Mouse (Mus musculus) forebrain, embryonic 12.5 days (tissue): Measurements from ENCODE around the gene Tspan4. TPM values are rescaled to one million over a fixed set of nuclear protein-coding genes. Genes with fewer than 3 reads are reported as not detected.

Source experiments
- ATAC-seq: fragments of 200-750 bp; cut with Nextera tagmentation; 2 replicates; pipeline ENCODE4 v1.8.0; 2017; ENCODE audit warnings: moderate TSS enrichment; ENCODE audit not compliant: low FRiP score
- H3K27ac ChIP-seq: fragments of 300-500 bp; sonication (generic); 2 replicates; pipeline ENCODE4 v1.5.1; 2016; ENCODE audit warnings: mild to moderate bottlenecking
- H3K27me3 ChIP-seq: fragments of 300-500 bp; sonication (generic); 2 replicates; pipeline ENCODE4 v1.6.1; 2016; ENCODE audit warnings: mild to moderate bottlenecking
- H3K36me3 ChIP-seq: fragments of 300-500 bp; sonication (generic); replicated peaks from 2 replicates; pipeline ENCODE4 v1.6.1; 2016; ENCODE audit warnings: mild to moderate bottlenecking
- H3K4me1 ChIP-seq: fragments of 300-500 bp; sonication (generic); 2 replicates; pipeline ENCODE4 v1.6.1; 2016
- H3K4me2 ChIP-seq: fragments of 300-500 bp; sonication (generic); 2 replicates; pipeline ENCODE4 v1.6.1; 2016; ENCODE audit warnings: mild to moderate bottlenecking, moderate library complexity
- H3K4me3 ChIP-seq: fragments of 300-500 bp; sonication (generic); replicated peaks from 2 replicates; pipeline ENCODE4 v1.5.1; 2016; ENCODE audit warnings: mild to moderate bottlenecking
- H3K9ac ChIP-seq: fragments of 300-500 bp; sonication (generic); 2 replicates; pipeline ENCODE4 v1.6.1; 2016; ENCODE audit warnings: mild to moderate bottlenecking
- H3K9me3 ChIP-seq: fragments of 300-500 bp; sonication (generic); 2 replicates; pipeline ENCODE4 v1.6.1; 2016
- WGBS: fragments of 180-500 bp; shearing (Covaris S2); methylation state at CpG from one replicate; pipeline ENCODE4 v1.1.7; 2016; 5-methylcytosine and 5-hydroxymethylcytosine counted together
- polyA plus RNA-seq: library from polyadenylated mRNA; unstranded; fragments of >200 nt; fragmentation: Nextera tagmentation; extraction: Ambion mirVana; gene quantifications from 2 replicates; pipeline ENCODE4 v1.2.1, GENCODE M21; 2016

The Tspan4 gene
- polyA plus RNA-seq, 1 experiment from 2014 or later, result 24.2 TPM

- Histone ChIP-seq H3K9ac (no peak overlapping the region), H3K27me3 (peaks cover 30% of the 10 kb centered on the region), H3K36me3 (no peaks in the 10 kb centered on the region), H3K4me3 (no peak overlapping the region), H3K9me3 (no peaks in the 10 kb centered on the region), H3K4me2 (no peak overlapping the region), H3K27ac (no peak overlapping the region), H3K4me1 (peaks cover 25% of the 10 kb centered on the region)
- no peak for ATAC-seq
- WGBS, result 81% methylated on average over 5 of the region's 5 CpGs
Observed at GRCm38 (mm10) chr7:141484186-141485120, 9.4 kb downstream of the Tspan4 start.

- ATAC-seq, result no peak
- no peaks in the 10 kb centered on the region for H3K9me3 ChIP-seq
- no peak overlapping the region for H3K9ac ChIP-seq
- H3K4me3 ChIP-seq, result no peak overlapping the region
- H3K4me2 ChIP-seq, result no peak overlapping the region
- H3K27ac ChIP-seq, result no peak overlapping the region
- WGBS, result 70% methylated on average over 2 of the region's 2 CpGs
- H3K36me3 ChIP-seq, result no peaks in the 10 kb centered on the region
- peaks cover 28% of the 10 kb centered on the region for H3K27me3 ChIP-seq
- peaks cover 25% of the 10 kb centered on the region for H3K4me1 ChIP-seq
Observed at GRCm38 (mm10) chr7:141485186-141485585, 10.1 kb downstream of the Tspan4 start.

DNA sequence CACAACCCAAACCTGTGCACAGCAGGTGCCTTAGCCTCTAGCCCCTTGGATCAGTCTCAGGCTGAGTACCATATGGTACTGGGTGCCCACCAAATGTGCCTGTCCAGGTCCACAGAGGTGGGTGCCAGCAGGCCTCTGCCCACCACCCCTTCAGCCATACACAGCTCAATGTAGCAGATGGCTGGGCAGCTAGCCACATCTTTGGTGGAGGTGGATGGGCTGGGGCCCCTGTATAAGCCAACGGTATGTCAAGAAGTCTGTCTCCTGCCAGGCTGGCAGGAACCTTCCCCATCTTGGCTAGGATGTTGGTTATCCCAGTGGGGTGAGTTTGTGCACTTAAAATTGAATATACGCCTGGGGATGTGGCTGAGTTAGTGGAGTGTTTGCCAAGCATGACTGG is 10.6 kb downstream of the Tspan4 start:
- no peaks in the 10 kb centered on the region for H3K9me3 ChIP-seq
- H3K4me3 ChIP-seq, result no peak overlapping the region
- H3K4me2 ChIP-seq, result no peak overlapping the region
- H3K27me3 ChIP-seq, result peaks cover 25% of the 10 kb centered on the region
- no peak overlapping the region for H3K9ac ChIP-seq
- H3K4me1 ChIP-seq, result peaks cover 25% of the 10 kb centered on the region
- ATAC-seq, result no peak
- WGBS, result 87% methylated on average over 2 of the region's 2 CpGs
- no peaks in the 10 kb centered on the region for H3K36me3 ChIP-seq
- no peak overlapping the region for H3K27ac ChIP-seq

GRCm38 (mm10) chr7:141486239-141486638 is 11.2 kb downstream of the Tspan4 start:
- no peaks in the 10 kb centered on the region for H3K9me3 ChIP-seq
- WGBS, result 86% methylated on average over 1 of the region's 1 CpGs

DNA sequence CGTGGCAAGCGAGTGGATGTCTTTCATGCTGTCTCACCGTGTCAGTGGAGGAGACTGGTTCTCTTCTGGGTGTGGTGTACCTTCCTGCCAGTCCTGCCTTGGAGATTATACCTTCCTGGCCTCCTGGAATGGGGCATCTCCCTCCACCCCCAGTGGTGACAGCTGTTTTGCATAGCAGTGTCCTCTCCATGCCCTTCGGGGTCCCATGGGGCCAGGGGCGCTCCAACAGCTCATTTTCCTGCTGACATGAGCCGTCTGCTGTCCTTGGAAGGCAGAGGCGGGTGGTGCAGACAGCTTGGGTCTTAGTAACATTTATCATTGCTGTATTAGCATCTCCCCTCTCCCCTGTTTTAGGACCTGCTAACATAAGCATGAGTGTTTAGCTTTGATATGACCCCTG is 12.1 kb downstream of the Tspan4 start:
- no peak overlapping the region for H3K4me3 ChIP-seq
- H3K4me2 ChIP-seq, result no peak overlapping the region
- 89% methylated on average over 7 of the region's 7 CpGs for WGBS
- ATAC-seq, result no peak
- peaks cover 18% of the 10 kb centered on the region for H3K27me3 ChIP-seq
- H3K9me3 ChIP-seq, result no peaks in the 10 kb centered on the region
- no peak overlapping the region for H3K9ac ChIP-seq
- H3K36me3 ChIP-seq, result 0 out of 2 replicates have a peak, but pooled peaks cover 7% of the 10 kb centered on the region
- peaks cover 13% of the 10 kb centered on the region for H3K4me1 ChIP-seq
- no peak overlapping the region for H3K27ac ChIP-seq

More at GRCm38 (mm10) chr7:141486239-141486638, 11.2 kb downstream of the Tspan4 start:
- H3K4me2 ChIP-seq, result no peak overlapping the region
- no peak for ATAC-seq
- H3K27ac ChIP-seq, result no peak overlapping the region
- no peaks in the 10 kb centered on the region for H3K36me3 ChIP-seq
- H3K27me3 ChIP-seq, result peaks cover 24% of the 10 kb centered on the region
- H3K4me1 ChIP-seq, result peaks cover 20% of the 10 kb centered on the region
- H3K9ac ChIP-seq, result no peak overlapping the region
- H3K4me3 ChIP-seq, result no peak overlapping the region

DNA sequence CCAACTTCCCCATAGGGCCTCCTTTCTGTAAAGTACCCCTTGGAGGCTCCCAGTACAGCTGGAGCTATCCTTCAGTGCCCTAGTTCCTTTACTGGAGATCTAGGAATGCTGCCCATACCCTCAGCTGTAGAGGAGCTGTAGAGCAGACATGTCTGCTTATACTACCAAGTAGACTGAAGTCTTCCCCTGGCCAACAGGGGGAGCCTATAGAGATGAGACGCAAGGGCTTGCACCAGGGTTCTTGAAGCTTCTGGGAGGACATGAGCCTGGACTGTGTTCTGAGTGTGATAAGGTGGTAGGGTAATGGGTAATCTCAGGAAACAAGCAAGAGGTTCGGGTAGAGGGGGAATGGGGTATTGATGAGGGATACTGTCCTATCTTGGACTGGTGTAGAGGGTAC is 16.1 kb downstream of the Tspan4 start:
- WGBS, result 77% methylated on average over 2 of the region's 2 CpGs
- Histone ChIP-seq H3K36me3 (peaks cover 20% of the 10 kb centered on the region; the same call in 1 of the 2 replicates), H3K9me3 (no peaks in the 10 kb centered on the region), H3K4me1 (no peaks in the 10 kb centered on the region), H3K27me3 (no peaks in the 10 kb centered on the region), H3K9ac (no peak overlapping the region), H3K4me3 (no peak overlapping the region), H3K27ac (no peak overlapping the region), H3K4me2 (no peak overlapping the region)
- no peak for ATAC-seq

DNA sequence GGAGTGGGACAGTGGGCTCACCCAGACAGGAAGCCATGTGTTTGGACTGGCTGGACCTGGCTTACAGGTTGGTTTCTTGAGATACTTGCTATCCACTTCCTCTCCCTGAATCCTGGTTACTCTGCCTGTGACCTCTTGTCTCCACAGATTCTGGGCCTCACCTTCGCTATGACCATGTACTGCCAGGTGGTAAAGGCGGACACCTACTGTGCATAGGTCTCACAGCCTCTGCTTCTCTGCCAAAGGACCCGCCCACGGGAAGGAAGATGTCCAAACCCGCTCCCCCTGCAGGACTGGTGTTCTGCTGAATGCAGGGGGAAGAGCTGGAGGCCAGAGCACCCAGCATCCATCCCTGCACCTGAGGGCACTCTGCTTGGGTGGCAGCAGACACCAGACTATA is 17.7 kb downstream of the Tspan4 start:
- Histone ChIP-seq H3K27ac (no peak overlapping the region), H3K4me1 (no peaks in the 10 kb centered on the region), H3K4me3 (no peak overlapping the region), H3K9ac (no peak overlapping the region), H3K36me3 (peaks cover 22% of the 10 kb centered on the region; the same call in 1 of the 2 replicates), H3K9me3 (no peaks in the 10 kb centered on the region), H3K27me3 (no peaks in the 10 kb centered on the region), H3K4me2 (no peak overlapping the region)
- ATAC-seq, result no peak
- 89% methylated on average over 5 of the region's 5 CpGs for WGBS

DNA sequence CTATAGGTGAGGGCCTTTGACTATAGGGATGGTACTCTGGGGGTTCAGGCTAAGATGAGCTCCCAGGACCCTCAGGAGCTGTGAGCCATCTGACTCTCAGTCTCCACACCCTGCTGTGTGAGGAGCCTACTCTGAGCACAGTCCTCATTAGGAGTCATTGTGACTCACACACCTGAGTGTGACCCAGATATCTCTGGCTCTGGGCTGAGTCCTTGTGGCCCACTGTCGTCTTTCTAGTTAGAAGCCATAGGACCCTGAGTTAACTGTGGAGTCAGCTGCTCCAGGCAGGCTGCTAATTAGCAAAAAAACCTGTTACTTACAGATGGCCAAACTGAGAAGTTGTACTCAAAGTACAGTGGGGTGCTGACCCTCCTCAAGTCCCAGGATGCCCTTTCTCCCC is 18.7 kb downstream of the Tspan4 start:
- Histone ChIP-seq H3K27me3 (no peaks in the 10 kb centered on the region), H3K4me3 (no peak overlapping the region), H3K9me3 (no peaks in the 10 kb centered on the region), H3K4me1 (no peaks in the 10 kb centered on the region), H3K36me3 (peaks cover 22% of the 10 kb centered on the region; the same call in 1 of the 2 replicates), H3K27ac (no peak overlapping the region), H3K9ac (no peak overlapping the region), H3K4me2 (no peak overlapping the region)
- 89% methylated on average over 1 of the region's 1 CpGs for WGBS
- ATAC-seq, result no peak

GRCm38 (mm10) chr7:141495379-141495778 is 20.3 kb downstream of the Tspan4 start:
- H3K4me1 ChIP-seq, result no peaks in the 10 kb centered on the region
- no peak overlapping the region for H3K4me3 ChIP-seq
- H3K9ac ChIP-seq, result no peak overlapping the region
- ATAC-seq, result no peak
- 77% methylated on average over 2 of the region's 2 CpGs for WGBS
- H3K36me3 ChIP-seq, result peaks cover 29% of the 10 kb centered on the region; the same call in 1 of the 2 replicates
- H3K9me3 ChIP-seq, result no peaks in the 10 kb centered on the region
- H3K27ac ChIP-seq, result no peak overlapping the region
- no peaks in the 10 kb centered on the region for H3K27me3 ChIP-seq
- H3K4me2 ChIP-seq, result no peak overlapping the region

- Histone ChIP-seq H3K4me1 (no peaks in the 10 kb centered on the region), H3K9me3 (no peaks in the 10 kb centered on the region), H3K9ac (no peak overlapping the region), H3K27me3 (no peaks in the 10 kb centered on the region), H3K4me2 (no peak overlapping the region), H3K27ac (no peak overlapping the region), H3K4me3 (no peak overlapping the region), H3K36me3 (peaks cover 29% of the 10 kb centered on the region; the same call in 1 of the 2 replicates)
- WGBS, result 83% methylated on average over 4 of the region's 4 CpGs
- no peak for ATAC-seq
Observed at GRCm38 (mm10) chr7:141495940-141496339, 20.9 kb downstream of the Tspan4 start.

GRCm38 (mm10) chr7:141497600-141497999 is 22.6 kb downstream of the Tspan4 start:
- no peak for ATAC-seq
- peaks cover 24% of the 10 kb centered on the region for H3K36me3 ChIP-seq
- H3K4me1 ChIP-seq, result no peaks in the 10 kb centered on the region
- no peak overlapping the region for H3K27ac ChIP-seq
- H3K27me3 ChIP-seq, result no peaks in the 10 kb centered on the region
- H3K9ac ChIP-seq, result no peak overlapping the region
- no peaks in the 10 kb centered on the region for H3K9me3 ChIP-seq
- WGBS, result 89% methylated on average over 3 of the region's 3 CpGs
- H3K4me3 ChIP-seq, result no peak overlapping the region
- no peak overlapping the region for H3K4me2 ChIP-seq

GRCm38 (mm10) chr7:141501820-141502555 is 26.9 kb downstream of the Tspan4 start:
- WGBS, result 94% methylated on average over 7 of the region's 7 CpGs
- Histone ChIP-seq H3K4me2 (no peak overlapping the region), H3K4me3 (no peak overlapping the region), H3K36me3 (peaks cover 15% of the 10 kb centered on the region), H3K9me3 (no peaks in the 10 kb centered on the region), H3K9ac (no peak overlapping the region), H3K27ac (no peak overlapping the region), H3K4me1 (no peaks in the 10 kb centered on the region), H3K27me3 (no peaks in the 10 kb centered on the region)
- ATAC-seq, result no peak
